Mouse (Mus musculus): ENCODE measurements around the gene Pitpnc1.

Gene Pitpnc1

DNA sequence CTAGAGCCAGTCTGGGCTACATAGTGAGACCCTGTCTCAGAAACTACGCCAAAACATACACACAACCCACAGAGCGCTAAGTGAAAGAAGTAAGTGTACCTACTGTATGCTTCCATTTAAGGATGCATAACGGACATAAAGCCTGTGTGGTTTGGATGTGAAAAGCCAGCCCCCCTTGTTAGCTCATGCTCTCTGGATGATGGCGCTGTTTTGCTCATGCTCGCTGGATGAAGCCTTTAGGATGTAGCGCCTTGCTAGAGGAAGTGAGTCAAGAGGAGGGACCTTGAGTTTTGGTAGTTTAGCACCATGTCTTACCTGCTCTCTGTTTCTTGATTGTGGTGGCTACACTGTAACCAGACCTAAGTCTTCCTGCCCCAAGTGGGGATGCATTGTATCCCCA is 96.9 kb downstream of the Pitpnc1 start:
- no peak for ATAC-seq (ENCODE audit: low TSS enrichment)

DNA sequence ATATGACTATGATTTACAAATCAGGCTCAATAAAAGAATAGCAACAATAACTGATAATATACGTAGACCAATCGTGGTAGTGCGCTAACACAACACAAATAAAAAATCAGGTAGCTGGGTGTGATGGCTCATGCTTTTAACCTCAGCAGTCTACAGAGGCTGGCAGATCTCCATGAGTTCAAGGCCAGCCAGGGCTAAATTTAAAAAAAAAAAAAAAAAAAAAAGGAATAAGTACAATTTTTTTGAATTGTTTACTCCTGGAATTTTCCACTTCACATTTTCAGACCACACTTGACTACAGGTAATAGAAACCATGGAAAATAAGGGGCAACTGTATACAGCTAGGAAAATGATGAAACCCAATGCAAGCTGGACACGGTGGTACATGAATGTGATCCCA is 97.3 kb downstream of the Pitpnc1 start:
- no peak for ATAC-seq (ENCODE audit: low TSS enrichment)

DNA sequence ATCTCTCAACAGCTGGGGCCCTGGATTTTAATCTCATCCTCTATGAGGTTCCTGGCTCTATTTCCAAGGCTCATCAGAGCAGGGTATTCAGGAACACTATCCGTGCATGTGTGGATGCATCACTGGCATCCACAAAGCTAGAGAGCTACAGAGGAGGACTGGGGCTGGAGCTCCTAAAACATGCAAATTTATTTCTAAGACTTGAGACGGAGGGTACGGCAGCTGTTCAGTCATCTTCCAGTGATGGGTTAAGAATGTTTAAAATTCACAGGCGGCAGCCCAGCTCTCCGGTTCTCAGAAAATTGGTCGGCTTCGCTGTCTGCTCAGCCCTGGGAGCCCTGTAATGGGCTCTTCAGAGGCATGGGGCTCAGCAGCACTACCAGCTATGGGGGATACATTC is 97.8 kb downstream of the Pitpnc1 start:
- peak; percentile 88 for ATAC-seq (ENCODE audit: low TSS enrichment)

DNA sequence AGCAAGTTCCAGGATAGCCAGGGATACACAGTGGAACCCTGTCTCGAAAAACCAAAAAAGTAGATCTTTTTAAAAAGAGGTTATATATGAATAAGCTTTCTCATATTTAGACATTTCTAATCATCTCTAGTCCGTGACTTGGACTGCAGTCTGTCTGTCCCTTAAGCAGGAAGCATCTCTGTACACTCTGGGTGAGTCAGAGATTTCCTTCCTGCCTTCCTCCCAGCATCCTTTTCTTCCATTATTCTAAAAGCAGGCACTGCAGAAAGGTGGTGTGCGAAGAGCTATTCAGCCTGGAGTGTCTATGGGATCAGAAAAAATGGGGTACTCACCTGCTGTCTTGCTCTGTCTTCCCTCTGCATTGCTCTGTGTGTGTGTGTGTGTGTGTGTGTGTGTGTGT is 100.0 kb downstream of the Pitpnc1 start:
- no peak for ATAC-seq (ENCODE audit: low TSS enrichment)

DNA sequence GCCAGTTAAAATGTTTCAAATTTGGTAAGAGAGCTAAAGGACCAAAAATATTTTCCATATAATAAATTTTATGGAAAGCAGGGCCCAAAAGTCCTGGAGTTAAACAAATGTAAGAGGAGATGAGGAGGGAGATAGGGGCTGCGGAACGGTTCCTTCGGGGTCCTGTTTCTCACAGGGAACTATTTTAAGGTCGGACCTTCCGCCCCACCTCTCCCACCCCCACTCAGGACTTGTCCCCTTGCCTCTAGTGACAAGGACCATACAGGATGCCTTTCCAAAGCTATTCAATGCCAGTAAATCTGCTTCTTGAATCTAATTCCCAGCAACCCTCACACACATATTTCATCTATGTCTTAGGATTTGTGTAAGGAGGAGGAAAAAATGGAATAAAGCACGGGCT is 100.8 kb downstream of the Pitpnc1 start:
- ATAC-seq (ENCODE audit: low TSS enrichment) = no peak

DNA sequence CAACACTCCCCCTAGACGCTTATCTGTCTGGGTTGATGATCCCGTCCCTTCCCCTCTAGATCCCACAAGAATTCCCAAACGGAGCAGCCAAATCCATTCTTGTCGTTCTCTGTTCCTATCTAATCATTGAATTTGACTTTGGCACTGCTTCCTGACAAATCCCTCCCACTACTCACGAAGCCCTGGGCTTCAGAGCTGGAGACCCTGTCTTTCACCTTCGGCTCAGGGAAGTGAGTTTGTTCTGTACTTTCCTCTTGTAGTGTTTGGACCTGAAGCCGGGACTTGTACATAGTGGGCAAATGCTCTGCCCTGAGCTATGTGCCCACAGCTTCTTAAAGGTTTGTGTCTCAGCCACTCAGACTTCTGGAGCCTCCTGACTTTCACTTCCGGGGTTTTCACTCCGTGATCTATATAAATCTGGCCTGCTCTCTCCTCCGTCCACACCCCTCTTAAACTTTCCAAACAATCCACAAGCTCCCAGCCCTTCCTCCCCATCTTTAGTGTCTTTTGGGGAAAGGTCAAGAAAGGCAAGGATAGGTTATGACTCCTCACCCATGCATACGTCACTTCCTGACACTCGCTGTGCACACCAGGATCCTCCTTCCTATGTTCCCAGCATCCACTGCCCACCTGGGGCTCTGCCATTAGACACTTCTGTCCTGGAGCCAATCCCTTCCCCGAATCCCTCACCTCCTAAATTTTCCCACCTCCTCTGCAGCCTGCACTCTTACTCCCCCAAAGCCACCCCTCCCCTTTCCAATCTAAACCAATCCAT is 104.4 kb downstream of the Pitpnc1 start:
- ATAC-seq (ENCODE audit: low TSS enrichment) = no peak

DNA sequence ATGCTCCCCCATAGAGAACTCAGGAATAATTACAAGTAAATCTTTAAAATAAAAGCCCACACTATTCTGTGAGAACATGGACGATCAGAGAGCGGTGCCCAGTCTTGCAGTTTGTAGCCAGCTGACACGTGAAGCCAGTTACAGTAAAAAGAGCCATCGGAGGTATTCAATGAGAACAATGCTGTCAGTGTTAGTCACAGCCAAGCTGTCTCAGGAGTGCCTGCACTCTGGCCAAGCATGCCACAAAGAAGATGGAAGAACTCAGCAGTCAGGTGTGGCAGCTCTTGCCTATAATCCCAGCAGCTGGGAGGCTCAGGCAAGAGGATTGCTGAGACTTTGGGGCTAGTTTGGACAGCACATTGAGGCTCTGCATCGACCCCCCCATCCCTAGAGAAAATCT is 111.8 kb downstream of the Pitpnc1 start:
- ATAC-seq (ENCODE audit: low TSS enrichment) = no peak

DNA sequence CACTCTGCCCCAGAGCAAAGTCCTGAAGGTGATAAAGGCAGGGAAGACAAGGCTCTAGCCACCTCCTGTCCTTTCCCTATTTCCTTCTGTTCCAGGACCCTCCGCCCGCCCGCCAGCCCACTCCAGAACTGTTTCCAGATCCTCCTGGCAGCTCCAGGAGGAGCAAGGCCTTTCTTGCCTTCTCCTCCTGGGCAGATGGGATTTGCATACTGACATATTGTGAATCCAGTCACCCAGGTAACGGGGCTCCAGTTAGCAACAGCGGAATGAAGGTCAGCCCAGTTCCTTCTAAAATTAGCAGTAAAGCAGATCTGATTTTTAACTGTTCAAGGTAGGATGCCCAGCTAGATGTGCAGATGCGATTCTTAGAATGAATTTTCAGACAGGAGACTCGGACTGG is 114.3 kb downstream of the Pitpnc1 start:
- ATAC-seq (ENCODE audit: low TSS enrichment) = 0 out of 2 replicates have a peak, but pooled peaks have one; percentile 16

DNA sequence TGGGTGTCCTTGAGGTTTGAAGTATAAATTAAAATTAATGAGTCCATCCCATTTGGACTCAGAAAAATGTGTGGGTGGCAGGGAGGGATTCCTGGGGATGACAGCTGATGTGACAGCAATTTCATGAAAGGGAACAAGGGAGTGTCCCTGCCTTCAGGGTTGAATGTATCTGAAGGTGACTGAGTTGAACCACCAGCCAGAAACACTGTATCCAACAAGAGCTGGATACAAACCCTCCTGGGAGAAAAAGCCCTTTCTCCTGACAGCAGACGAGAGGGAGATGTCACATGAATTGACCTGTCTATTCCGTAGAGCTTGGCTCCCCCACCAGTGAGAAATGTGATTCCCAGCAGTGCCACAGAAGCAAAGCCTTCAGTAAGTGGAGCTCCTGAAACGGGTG is 115.0 kb downstream of the Pitpnc1 start:
- no peak for ATAC-seq (ENCODE audit: low TSS enrichment)

DNA sequence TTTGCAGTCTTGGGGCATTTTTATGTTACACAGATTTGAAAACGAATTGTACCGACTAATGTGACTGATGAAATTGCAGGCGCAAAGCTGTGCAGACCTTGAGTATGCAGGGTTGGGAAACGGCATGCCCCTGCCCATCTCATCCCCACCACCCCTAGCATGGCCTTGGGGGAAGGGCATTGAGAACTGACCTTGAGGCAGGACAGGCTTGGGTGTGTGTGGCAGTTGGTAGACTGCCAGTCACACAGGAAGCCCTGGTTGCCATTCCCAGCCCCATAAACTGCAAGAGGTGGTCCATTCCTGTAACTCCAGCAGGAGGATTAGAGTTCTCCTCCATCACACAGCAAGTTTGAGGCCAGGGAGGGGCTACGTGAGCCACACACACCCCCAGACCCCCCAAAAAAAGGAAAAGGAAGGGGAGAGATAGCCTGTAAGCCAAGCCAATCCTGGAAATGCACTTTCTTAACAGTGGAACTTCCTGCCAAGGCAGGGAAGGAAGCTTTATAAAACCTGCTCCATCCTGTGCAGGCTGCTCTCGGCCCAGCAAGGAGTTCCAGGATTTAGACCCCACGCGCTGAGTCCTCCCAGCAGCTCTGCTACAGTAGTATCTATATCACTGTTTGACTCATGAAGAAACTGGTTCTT is 115.9 kb downstream of the Pitpnc1 start:
- no peak for ATAC-seq (ENCODE audit: low TSS enrichment)

DNA sequence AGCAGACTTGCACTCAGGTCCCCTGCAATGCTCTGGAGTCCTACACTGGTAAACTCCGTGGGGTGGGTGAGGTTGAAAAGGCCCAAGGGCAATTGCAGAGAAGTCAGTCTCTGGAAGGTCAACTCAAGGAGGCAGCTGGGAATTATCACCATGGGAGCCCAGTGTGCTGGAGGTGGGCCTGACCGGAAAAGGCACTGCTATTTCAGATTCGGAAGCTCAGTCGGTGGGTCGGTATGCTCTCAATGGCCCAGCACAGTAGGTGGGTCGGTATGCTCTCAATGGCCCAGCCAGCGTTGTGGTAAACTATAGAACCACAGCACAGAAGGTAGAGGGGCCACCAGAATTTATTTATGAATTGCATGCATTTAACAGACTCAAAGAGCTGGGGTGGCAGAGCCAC is 117.9 kb downstream of the Pitpnc1 start:
- ATAC-seq (ENCODE audit: low TSS enrichment) = no peak

DNA sequence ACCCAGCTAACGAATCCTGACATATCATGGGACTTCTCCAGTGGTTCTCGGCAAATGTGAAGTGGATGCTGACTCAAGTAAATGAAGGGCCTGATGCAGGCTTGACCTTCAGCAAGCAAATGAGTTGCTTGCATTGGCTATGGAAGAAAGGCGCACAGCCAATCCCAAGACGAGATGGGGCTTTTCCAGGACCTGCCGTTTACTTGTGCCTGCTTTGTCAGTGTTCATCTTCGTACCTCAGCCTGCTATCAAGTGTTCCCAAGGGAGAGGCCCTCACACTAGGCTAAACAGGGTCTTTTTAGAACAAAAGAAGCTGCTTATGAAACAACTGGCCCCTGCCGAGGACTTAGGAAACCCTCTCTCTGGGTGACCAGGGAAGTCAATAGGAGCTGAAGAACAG is 120.7 kb downstream of the Pitpnc1 start:
- ATAC-seq (ENCODE audit: low TSS enrichment) = no peak

DNA sequence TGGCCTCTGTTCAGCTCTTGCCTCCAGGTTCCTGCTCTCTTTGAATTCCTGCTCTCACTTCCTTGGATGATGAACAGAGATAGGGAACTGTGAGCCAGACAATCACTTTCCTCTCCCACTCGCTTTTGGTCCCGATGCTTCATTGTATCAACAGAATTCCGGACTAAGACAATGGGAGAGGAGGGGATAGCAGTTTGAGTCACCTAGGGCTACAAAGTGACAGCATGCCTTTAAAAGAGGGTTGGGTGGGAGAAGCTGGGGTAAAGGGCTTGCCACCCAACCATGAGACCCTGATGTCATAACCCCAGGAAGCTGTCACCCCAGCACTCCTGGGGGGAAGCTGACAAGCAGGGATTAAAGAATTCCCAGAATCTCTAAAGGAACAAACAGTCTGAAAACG is 127.5 kb downstream of the Pitpnc1 start:
- no peak for ATAC-seq (ENCODE audit: low TSS enrichment)

DNA sequence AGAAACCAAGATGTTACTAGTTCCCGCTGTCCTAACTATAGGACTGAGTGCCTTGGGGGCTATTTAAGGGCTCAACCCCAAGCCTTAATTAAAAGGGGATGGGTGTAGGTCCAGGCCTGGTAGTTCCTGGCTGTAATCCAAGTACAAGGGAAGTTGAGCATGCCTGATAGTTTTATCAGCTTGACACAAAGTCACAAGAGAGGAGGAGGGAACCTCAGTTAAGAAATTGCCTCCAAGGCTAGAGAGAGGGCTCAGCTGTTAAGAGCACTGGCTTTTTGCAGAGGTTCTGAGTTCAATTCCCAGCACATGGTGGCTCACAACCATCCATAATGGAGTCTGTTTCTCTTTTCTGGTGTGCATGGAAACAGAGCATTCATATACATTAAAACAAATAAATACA is 128.1 kb downstream of the Pitpnc1 start:
- ATAC-seq (ENCODE audit: low TSS enrichment) = no peak

DNA sequence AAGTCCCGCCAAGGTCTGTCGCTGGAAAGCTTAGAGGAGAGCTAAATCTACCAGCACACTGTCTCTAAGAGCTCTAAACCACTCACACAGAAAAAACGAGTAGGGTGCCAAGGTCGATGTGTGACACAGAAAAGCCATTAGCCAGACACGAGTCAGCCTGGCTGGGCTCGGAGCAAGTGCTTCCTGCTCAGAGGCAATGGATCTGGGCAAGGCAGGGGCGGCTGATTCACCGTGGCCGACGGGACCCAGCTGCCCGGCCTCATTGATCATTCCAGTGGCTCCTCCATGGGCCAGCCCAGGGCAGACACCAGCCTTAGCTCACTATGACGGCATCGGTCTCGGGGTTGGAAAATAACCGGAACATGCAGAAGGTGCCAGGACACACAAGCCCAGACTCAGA is 129.2 kb downstream of the Pitpnc1 start:
- ATAC-seq (ENCODE audit: low TSS enrichment) = peak; percentile 34; the same call in 1 of the 2 replicates

DNA sequence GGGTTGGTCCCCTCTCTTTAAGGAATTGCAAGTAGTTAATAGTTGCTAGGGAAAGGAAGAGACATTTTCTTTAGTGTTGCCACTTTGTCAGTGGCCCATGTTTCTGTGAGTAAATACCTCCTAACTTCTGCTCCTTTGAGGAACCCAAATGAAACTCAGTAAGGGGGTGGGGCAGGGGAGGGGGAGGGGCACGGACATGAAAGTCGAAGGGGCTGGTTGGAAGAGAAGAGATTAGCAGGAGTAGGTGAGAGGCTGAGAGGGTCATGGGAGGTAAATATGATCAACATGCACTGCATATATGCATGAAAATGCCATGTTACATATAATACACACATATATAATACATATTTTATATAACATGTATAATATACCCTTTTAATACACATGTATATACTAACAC is 129.7 kb downstream of the Pitpnc1 start:
- ATAC-seq (ENCODE audit: low TSS enrichment) = no peak

DNA sequence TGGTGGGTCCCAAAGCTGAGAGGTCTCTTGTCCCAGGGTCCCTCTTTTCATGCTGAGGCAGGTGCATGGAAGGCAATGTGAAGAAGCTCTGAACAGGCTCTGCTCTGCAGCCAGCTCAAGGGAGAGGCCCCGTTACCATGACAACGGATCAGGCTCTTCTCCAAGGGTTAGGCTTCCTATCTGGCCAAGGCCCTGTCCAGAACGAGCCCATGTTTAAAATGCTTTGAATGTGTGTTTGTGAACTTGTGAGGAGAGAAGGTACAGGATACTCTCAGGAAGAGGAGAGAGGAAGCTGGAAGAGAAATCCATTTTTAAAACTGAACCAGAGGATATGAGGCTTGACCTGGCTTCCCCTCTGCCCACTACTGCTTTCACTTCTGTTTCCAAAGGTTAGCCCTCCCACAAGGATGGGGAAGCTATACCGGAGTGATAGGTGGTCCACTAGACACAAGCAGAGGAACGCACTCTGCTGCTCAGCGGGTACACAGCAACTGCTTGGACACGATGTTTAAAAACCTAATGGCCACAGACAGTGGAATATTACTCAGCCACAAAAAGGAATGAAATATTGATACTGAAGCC is 131.2 kb downstream of the Pitpnc1 start:
- no peak for ATAC-seq (ENCODE audit: low TSS enrichment)

DNA sequence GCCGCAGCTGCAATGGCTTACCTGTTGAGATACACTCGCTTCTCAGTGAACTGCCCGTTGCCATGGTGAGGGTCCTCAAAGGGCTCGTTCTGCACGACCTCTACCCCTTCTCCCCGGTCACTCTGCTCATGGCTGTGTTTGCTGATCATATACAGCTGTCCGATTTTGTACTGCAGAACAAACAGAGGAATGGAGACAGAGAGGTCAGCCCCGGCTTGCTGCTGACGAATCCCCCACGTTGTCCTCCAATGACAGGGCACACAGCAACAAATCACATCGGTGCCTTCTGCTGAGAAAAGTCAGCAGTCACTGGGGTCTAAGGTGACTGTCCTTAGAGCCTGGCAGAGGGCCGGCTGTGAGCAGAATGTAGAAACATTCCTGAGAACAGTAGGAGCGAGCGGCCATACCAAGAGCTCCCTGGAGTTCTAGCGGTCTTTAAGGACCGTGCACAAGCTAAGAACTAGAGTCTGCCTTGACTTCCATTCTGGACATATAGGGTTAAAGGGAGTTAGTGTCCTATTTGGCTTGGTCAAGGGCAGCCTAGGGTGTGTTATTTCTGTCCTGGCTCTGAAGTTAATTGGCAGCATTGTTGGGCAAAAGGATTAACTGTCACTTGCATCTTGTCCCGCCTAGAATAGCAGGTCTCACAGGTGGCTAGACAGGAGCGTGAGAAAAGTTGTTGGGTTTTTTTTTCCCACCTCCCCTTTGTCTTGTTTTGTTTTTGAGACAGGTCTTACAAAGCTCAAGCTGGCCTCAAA is 132.9 kb downstream of the Pitpnc1 start:
- ATAC-seq (ENCODE audit: low TSS enrichment) = no peak

DNA sequence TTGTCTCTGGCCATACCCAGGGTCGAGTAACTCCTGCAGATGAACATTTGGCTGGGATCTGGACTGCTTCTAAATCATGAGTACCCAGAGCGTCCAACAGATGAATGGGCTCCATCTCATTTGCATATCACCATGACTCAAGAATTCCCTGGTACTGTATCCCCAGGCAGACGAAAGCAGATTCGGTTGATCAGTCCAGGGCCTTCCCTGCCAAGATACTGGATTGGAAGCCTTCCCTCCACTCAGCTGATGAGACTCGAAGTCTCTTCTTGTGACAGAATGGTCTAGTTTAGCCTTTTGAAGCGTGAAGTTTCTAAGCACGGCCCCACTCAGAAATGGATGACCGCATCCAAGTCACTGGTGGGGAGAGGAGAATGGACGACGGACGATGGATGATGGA is 134.7 kb downstream of the Pitpnc1 start:
- peak; percentile 42; the same call in 1 of the 2 replicates for ATAC-seq (ENCODE audit: low TSS enrichment)

DNA sequence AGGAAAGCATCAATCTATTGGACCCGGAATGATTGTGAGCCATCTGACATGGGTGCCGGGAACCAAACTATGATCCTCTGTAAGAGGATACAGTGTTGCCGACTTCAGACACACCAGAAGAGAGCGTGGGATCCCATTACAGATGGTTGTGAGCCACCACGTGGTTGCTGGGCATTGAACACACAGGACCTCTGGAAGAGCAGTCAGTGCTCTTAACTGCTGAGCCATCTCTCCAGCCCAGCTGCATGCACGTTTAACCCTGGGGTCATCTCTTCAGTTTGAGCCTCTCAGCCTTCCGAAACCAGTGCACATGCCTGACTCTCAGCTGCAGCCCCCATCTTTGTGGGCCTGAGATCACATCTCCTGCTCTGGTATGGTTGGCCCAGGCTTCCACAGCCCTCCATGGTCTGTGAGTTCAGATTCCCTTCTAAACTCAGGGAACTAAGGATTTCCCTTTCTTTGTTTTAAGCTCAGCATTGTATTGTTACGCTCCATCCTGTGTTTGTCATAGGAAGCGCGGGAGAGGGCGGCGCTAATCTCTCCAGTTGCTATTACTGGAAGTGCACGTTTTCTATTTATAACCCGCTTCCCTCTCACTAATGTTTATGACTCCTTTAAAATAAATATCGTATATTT is 135.5 kb downstream of the Pitpnc1 start:
- ATAC-seq (ENCODE audit: low TSS enrichment) = no peak

DNA sequence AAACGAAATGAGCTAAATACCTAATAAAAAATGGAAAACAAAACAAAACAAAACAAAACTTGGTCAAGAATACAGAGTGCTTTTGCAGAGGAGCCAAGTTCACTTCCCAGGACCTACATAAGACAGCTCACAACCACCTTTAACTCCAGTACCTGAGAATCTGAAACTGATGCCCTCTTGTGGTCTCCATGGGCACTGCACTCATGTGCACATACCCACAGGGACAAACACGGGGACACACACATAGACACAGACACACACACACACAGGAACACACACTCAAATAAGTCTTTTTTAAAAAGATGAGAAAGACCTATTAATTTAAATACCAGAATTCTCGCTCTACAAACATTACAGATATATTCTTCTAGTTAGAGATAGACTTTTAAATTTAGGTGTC is 137.6 kb downstream of the Pitpnc1 start:
- ATAC-seq (ENCODE audit: low TSS enrichment) = no peak

DNA sequence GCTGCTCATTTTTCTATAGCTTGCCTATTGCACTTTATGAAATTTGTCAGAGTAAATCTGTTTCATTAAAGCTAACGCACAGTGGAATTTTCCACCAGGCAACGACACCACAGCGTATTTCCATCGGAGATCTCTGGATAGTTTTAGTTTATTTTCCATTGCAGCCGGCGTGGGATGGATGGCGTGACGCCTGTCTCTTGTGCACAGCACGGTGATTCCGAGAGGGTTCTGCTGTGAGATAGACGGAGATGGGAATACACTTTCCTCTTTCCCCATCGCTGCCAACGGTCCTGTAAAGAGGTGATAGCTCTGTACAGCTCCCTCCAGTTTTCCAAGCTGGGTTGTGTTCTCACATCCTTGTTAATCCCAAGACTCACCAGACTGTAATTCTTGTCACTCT is 138.2 kb downstream of the Pitpnc1 start:
- peak; percentile 50 for ATAC-seq (ENCODE audit: low TSS enrichment)

Measured in frontal cortex, adult (tissue).